28 mouse cellular contexts compared by ENCODE assay signal in genomic region chr4:98376943-98377342, GRCm38 (mm10). TPM values are rescaled to one million over a fixed set of nuclear protein-coding genes. Genes with fewer than 3 reads are reported as not detected.
"Had no signal": no experiment of that assay in that cellular context is flagged by ENCODE, and none has a peak within 500 bp of the region (broad histone marks: within the 10 kb centered on the region; RNA-seq: fewer than 3 reads in every experiment).

No protein-coding gene starts in this region.

- H3K9me3 ChIP-seq: embryonic facial prominence, embryonic 10.5 days; embryonic facial prominence, embryonic 12.5 days; embryonic facial prominence, embryonic 13.5 days; embryonic facial prominence, embryonic 15.5 days; forebrain, embryonic 10.5 days; forebrain, embryonic 12.5 days; forebrain, embryonic 13.5 days; forebrain, embryonic 15.5 days had no signal

- H3K4me3 ChIP-seq: embryonic facial prominence, embryonic 10.5 days; embryonic facial prominence, embryonic 12.5 days; embryonic facial prominence, embryonic 13.5 days; embryonic facial prominence, embryonic 15.5 days; erythroblast, embryonic 14.5 days; forebrain, embryonic 10.5 days; forebrain, embryonic 12.5 days; forebrain, embryonic 13.5 days; forebrain, embryonic 15.5 days; heart, adult 2 months had no signal

- H3K9ac ChIP-seq: embryonic facial prominence, embryonic 12.5 days; embryonic facial prominence, embryonic 13.5 days; embryonic facial prominence, embryonic 15.5 days; forebrain, embryonic 12.5 days; forebrain, embryonic 13.5 days; forebrain, embryonic 15.5 days; forebrain, postnatal 0 days had no signal

- H3K4me2 ChIP-seq: embryonic facial prominence, embryonic 12.5 days; embryonic facial prominence, embryonic 13.5 days; embryonic facial prominence, embryonic 15.5 days; forebrain, embryonic 12.5 days; forebrain, embryonic 13.5 days; forebrain, embryonic 15.5 days had no signal

- ATAC-seq: forebrain, embryonic 13.5 days; forebrain, embryonic 14.5 days; forebrain, embryonic 15.5 days; forebrain, embryonic 16.5 days; forebrain, postnatal 0 days had no signal

- H3K27ac ChIP-seq: embryonic facial prominence, embryonic 10.5 days; embryonic facial prominence, embryonic 12.5 days; embryonic facial prominence, embryonic 13.5 days; embryonic facial prominence, embryonic 15.5 days; forebrain, embryonic 10.5 days; forebrain, embryonic 12.5 days; forebrain, embryonic 13.5 days; forebrain, embryonic 15.5 days; heart, adult 2 months had no signal

- DNase-seq: cerebellum, adult 18-20 months; cerebellum, adult 8-10 months; cerebellum, adult 9-10 months; cerebellum, adult 9-11 months; cerebellum, postnatal 10 days; cerebellum, postnatal 14 days; cerebellum, postnatal 25 days; cerebellum, postnatal 36 days; embryo, embryonic 11 days; forebrain, postnatal 0 days; gastrocnemius, postnatal 10 days; gastrocnemius, postnatal 14 days; gastrocnemius, postnatal 25 days; gastrocnemius, postnatal 36 days; heart, adult 11 months; heart, adult 18-20 months; heart, adult 2 months had no signal

- H3K27me3 ChIP-seq: embryonic facial prominence, embryonic 12.5 days; embryonic facial prominence, embryonic 13.5 days; embryonic facial prominence, embryonic 15.5 days; forebrain, embryonic 12.5 days; forebrain, embryonic 13.5 days; forebrain, embryonic 15.5 days had no signal

- H3K4me1 ChIP-seq: embryonic facial prominence, embryonic 12.5 days had no signal

RNA-seq across cellular contexts. Expression of gene Patj, which starts 18.6 kb away (rescaled TPM):
- polyA plus RNA-seq: erythroblast, embryonic 14.5 days had no signal
